Mouse (Mus musculus): ENCODE data around the gene Larp1. TPM values are rescaled to one million over a fixed set of nuclear protein-coding genes. Genes with fewer than 3 reads are reported as not detected.

Larp1 gene
- polyA plus RNA-seq, 3 experiments from 2014 or later = 21.0 to 29.3 (median 24.1) TPM

DNA sequence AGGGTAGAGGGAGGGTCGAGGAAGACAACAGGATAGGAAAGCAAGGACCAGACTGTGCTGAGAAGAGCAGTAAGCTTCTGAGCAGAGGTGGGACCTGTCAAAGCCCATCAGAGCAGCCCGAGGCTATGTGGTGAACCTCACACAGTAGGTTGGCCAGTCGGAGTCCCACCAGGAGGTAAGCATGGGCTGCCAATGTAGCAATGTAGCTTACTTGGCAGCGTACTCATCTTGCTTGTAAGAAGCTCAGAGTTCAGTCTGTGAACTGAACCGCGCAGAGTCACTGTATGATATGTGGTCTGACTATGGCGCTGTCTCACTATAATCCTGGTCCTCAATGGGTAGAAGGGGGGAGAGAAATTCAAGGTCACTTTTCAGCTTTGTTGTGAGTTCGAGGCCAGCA, 5.7 kb upstream of the Larp1 start:
- ATAC-seq = no peak

GRCm38 (mm10) chr11:58003734-58004133, 5.1 kb upstream of the Larp1 start:
- ATAC-seq = no peak

DNA sequence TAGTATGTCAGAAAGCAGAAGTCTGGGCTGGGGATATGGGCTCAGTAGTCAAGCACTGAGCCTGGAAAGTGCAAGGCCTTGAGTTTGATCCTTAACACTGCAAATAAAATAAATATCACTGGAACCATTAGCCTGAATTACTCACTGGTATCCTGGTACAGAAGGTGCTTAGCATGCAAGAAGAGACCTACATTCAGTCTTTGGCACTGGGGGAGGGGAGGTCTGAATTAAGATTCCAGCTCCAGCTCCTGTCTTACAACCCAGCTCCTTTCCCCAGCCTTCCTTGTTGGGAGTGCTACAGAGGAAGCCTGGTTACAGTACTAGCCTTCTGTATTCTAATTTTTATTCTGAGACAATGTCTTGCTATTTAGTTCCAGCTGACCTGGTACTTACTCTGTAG, 3.8 kb upstream of the Larp1 start:
- no peak for ATAC-seq

DNA sequence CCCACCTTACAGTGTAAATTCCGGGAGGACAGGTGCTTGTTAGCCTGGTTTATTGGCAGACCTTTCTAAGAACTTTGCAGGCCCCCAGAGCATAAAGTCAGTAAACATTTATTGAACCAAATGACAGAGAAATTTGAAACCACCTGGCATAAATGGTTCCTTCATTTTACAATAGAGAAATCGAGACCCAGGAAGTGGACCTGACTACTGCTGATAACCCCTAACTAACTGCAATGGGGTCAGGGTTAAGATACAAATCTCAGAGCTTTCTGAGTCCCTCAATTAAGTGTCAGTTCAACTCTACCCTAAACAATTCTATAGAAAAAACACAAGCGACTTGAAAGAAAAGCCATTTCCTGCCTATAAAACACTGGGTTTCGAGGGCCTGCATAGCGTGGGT, 851 bp upstream of the Larp1 start:
- ATAC-seq = peak; percentile 19

DNA sequence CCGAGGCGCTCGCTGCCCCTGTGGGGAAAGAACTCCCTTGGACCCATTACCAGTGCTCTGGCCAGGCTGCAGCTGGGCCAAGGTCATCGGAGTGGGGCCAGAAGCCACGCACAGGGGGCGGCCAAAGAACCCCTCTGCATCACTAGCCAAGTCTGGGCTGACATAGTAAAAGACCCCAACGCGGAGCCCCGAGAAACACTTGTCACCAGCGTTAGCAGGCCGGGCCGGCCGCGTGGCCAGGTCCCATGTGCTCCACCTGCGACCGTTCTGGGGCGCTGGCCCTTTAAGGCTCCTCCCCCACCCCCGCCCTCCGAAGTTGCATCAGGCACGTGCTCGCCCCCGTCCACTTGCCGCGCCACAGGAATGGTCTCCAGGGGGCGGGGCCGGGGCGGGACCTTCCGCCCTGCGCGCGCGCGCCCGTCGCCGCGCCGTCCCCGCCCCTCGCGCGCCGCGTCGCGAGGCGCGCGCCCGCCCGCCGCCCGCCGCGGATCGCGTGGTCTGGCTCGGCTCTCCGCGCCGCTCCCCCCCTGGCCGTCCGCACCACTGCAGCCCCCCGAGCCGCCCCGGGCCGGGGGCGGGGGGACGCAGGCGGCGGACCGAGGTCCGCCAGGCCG, 320 bp upstream of the Larp1 start:
- peak; percentile 69 for ATAC-seq

DNA sequence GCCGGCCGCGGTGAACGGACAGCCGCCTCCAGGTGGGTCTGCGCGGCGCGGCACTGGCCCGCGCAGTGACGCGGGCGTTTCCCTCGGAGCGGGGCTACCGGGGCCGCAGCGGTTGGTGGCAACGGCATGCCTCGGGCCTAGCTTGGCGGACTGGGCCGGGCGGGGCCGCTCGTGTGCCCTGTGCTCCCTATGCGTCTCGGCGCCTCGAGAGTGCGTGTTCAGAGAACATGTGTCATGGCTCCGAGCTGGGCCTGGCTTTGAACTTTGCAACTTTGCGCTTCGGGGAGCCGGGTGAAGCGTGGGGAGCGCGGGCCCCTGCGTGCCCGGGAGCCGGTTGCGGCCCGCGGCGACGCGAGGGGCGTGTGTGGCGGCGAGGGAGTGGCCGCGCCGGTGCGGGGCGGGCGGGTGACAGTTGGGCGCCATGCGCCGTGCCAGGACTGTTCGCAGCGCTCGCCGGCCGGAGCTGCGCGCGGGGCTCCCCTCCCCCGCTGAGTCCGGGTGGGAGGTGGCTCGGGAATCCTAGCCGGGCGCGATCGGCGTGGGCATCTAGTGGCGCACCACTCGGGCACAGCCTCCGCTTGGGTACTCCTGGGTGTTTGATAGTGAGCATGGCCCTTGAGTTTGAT, 765 bp downstream of the Larp1 start:
- ATAC-seq = peak; percentile 36

GRCm38 (mm10) chr11:58010226-58010781, 1.4 kb downstream of the Larp1 start:
- ATAC-seq = peak; percentile 36

DNA sequence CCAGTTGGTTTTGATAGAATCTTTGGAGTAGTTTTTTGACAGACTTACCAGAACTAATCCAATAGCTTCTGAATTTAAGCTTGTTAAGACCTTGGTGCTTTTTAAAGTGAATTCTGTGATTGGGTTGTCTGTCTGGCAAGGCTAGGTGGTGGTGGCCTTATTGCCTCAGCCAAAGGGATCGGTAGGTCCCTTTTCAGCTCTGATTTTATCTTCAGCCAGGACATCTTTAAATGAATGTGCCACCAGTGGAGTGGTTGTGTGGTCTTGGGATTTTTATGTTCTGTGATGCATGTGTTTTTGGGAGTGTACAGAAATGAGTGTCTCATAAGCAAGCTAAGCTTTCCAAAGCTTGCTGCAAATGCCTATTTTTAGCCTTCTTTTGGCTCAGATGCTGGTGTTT, 2.1 kb downstream of the Larp1 start:
- ATAC-seq = no peak

GRCm38 (mm10) chr11:58011813-58012212, 2.9 kb downstream of the Larp1 start:
- ATAC-seq = no peak

DNA sequence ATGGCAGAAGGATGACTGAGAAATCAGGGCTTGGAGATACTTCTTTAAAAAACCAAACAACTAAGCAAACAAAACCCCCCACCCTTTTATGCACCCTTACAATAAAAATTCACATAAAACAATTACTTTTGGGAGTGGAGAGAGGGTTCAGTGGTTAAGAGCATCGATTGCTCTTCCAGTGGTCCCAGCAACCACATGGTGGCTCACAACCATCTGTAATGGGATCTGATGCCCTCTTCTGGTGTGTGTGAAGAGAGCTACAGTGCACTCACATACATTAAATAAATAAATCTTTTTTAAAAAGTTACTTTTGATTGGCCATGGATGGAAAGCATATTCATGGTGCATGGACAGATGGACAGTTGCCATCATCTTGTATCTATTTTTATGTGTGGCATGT, 3.8 kb downstream of the Larp1 start:
- no peak for ATAC-seq

DNA sequence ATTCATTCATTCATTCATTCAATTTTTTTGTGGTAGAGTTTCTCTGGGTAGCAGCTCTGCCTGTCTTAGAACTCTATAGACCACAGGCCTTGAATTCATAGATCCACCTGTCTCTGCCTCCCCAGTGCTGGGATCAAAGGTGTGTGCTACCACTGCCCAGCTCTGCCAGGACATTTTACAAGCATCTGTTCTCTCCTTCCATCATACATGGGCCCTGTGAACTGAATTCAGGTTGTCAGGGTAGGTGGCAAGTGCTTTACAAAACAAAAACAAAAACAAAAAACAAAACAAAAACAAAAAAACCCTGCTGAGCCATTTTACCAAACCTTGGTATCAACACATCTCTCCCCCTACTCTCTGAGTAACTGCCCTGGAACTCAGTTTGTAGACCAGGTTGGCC, 4.2 kb downstream of the Larp1 start:
- ATAC-seq = no peak

GRCm38 (mm10) chr11:58014604-58015003, 5.7 kb downstream of the Larp1 start:
- no peak for ATAC-seq

GRCm38 (mm10) chr11:58015339-58015738, 6.5 kb downstream of the Larp1 start:
- ATAC-seq = no peak

DNA sequence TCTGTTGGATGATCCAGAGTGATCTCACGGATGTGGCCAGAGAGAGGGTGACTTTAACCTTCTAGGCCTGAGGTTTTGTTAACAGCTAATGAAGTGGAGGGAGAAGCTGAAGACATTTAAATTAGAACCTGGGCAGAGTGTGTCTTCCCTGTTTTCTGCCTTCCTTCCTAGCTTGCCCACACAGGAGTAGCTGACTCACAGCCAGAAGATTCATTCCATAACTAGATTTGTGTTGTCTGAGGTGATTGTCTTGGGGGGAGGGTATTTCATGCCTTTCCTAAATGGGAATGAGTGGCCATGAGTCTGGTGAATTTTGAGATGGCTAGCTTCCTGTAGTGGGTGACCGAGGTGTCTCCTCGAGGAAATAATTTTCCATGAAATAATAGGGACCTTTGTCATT, 7.5 kb downstream of the Larp1 start:
- no peak for ATAC-seq

DNA sequence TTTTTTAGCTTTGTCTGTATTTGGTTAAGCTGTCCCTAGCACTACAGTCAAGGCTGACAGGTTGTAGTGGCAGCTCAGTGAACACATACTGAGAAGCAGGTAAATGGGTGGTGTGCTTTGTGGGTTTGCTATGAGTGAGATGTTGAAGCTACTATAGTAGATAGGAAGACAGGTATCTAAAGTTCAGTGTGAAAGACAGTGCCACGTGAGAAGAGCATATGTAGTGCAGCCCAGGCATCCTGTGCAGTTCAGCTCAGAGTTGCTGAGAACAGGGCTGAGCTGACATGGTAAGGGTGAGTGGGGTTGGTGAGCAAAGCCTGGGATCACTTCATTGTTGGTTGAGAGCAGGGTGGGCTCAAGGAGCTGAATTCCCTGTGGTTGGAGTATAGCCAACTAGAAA, 8.6 kb downstream of the Larp1 start:
- peak; percentile 36 for ATAC-seq

DNA sequence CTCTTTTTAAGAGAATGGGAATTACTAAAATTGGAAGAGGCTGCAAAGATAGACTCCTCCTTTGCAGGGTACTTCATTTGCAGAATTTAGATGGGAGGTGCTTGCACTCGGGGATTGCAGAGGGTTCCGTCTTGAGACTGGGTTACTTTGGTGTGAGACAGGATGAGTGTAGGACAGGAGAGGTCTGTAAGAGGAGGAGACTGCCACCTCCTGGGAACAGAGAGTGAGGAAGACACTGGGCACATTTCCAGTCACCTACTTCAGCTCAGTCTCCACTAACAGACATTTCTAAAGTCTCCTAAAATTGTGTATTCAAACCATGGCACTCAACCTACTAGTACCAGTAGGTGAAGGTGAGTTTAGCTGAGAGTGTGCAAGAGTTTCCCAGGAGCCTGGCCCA, 9.4 kb downstream of the Larp1 start:
- ATAC-seq = no peak

GRCm38 (mm10) chr11:58018701-58019100, 9.8 kb downstream of the Larp1 start:
- peak; percentile 38 for ATAC-seq

DNA sequence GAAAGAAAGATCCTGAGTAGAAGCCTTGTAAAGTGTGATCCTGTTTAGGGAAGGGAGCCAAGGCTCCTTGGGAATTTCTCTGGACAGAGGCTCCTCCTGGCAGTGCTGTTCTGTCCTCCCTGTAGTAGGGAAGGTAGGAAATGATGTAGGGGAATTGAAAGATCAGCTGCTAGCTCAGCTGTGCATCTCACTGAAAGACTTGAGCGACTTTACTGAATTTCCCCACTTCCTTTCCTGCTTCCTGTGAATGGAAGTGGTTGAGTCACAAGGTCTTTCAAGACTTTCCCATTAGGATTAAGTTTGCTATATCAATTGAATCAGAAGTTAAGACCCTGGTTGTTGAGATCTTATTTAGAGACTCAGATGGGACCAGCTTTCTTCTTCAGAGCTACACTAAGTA, 12.2 kb downstream of the Larp1 start:
- ATAC-seq = no peak

DNA sequence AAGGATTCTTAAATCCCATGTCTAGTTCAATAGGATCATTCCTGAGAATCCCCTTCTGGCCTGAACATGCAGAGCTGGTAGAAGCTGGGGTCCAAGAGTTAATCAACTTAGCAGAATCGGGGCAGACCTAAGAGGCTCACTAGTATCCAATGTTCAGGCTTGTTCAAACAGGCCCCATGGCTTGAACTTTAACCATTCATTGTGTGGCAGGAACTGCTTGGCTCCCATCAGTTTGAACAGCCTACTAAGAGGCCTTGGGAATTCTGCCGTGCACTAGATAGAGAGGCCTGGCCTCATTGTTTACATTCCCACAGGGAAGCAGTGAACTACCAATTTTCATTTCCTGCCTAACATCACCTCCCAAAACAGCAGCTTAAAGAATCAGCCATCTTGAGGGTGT, 12.8 kb downstream of the Larp1 start:
- ATAC-seq = no peak

DNA sequence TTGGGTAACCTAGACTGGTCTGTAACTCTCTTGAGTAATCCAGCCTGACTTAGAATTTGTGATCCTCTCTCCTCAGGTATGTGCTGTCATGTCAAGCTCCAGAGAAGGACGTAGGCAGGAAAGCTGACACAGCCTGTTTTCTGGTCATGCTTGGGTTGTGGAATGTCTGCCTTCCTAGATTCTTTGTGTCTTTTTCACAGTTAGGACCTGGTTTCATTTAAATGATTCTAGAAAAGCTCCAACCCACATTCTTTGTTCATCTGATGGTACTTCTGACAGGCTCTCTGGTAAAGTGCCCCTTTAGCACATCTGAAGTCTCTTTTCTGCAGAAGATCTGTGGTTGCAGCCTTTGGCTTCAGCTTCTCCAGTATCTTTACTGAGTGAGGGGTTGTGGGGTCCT, 15.4 kb downstream of the Larp1 start:
- ATAC-seq = no peak

DNA sequence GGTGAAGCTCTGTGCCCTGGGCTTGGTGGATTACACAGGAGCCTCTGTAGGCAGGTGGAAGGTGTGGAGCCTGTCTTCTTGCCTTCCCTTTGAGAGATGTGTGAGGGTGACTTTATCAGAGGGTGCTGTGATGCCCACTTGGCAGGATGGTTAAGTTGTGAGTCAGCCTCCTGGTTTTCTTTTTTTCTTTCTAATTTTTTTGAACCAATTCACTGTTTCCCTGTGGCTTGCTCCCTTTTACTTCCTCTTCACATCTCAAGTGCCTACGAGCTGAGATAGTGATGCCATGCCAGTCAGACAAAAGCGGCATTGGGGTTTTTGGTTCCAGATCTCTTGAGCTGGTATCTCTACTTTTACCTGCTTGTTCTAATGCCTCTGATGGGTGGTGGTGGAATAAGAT, 15.8 kb downstream of the Larp1 start:
- ATAC-seq = no peak

DNA sequence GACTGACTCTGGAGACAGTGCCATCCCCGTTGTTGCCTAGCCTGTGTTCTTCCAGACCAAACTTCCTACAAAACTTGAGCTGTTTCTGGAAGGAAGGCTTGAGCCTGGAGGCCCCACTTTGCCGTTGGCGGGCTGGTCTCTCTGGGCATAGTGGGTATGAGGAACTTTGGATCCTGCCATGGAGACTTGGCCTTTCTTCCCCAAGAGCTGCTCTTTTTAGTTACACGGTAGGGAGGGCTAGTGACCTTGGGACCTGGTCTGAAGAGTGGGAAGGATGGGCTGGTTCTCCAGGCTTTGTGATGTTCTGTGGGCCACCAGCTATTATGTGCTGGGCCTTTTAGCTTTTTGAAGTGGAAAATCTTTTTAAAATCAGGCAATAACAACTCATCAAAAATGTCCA, 17.0 kb downstream of the Larp1 start:
- ATAC-seq = no peak

DNA sequence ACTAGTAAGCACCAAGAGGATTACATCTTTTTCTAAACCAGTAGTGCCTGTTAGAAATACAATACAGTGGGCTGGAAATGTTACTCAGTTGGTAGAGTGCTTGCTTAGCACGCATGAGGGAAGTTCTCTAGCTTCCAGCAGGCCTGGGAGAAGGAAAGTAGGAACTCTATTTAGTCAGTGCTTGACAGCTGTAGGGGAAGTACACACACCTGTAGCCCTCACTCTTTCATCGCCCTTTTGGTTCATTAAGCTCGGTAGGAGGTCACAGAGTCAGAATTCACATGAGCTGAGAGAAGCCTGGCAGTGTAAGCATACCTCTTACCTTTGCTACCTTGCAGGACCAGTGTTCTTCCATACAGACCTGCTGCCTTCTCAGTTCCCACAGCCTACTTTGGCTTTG, 17.5 kb downstream of the Larp1 start:
- ATAC-seq = no peak

GRCm38 (mm10) chr11:58026860-58027259, 18.0 kb downstream of the Larp1 start:
- ATAC-seq = no peak

GRCm38 (mm10) chr11:58028981-58029380, 20.1 kb downstream of the Larp1 start:
- no peak for ATAC-seq

Measured in inflammation-experienced regulatory T-cells, adult 6 months (primary cell).